Mouse (Mus musculus): Measurements from ENCODE around the gene Nkd1. TPM values are rescaled to one million over a fixed set of nuclear protein-coding genes. Genes with fewer than 3 reads are reported as not detected.
A peak's percentile ranks its signal among the peaks of the same experiment; 100 is the strongest.

Gene Nkd1
- polyA plus RNA-seq, 1 experiment from 2014 or later: 24.5 TPM

GRCm38 (mm10) chr8:88522433-88523030 lies 1.4 kb downstream of the Nkd1 start:
- H3K27ac ChIP-seq (ENCODE audit: low read depth, low read length): no peak overlapping the region
- peaks cover 25% of the 10 kb centered on the region; the same call in 1 of the 2 replicates for H3K27me3 ChIP-seq (replicated peaks; ENCODE audit: control insufficient read depth, insufficient read depth, low read length)
- H3K9me3 ChIP-seq (ENCODE audit: control insufficient read depth): no peaks in the 10 kb centered on the region
- H3K4me2 ChIP-seq (replicated peaks; ENCODE audit: low read depth): peak overlapping the region; percentile 95
- H3K9ac ChIP-seq (ENCODE audit: low read depth, low read length): peak overlapping the region; percentile 37
- no peaks in the 10 kb centered on the region for H3K4me1 ChIP-seq (replicated peaks; ENCODE audit: control insufficient read depth, insufficient read depth, low read length)
- no peaks in the 10 kb centered on the region; the same call in 1 of the 2 replicates for H3K36me3 ChIP-seq (ENCODE audit: control insufficient read depth, insufficient read depth)
- peak overlapping the region; percentile 61 for H3K4me3 ChIP-seq (ENCODE audit: low read depth, low read length)
- ATAC-seq: no peak
- no peak for TF ChIP-seq CTCF (IDR thresholded peaks at IDR 0.05; ENCODE audit: low read depth)
- 37% methylated on average over 5 of the region's 5 CpGs for WGBS

DNA sequence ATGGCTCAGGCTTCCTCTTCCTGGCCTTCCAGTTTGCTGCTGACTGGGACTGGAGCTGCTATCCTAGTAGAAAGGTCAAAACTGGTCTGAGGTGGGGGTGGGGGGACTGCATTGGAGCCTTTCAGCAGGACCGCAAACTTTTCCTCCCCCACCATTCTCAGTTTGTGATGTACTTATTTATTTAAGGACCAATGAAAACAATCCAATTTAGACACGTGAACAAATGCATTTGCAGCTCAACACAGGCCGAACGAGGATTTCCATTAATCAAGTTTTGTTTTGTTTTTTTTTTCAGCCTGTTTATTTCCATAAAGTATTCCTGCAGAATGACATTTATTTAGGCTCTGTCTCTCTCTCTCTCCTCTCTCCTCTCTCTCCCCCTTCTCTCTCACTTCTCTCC lies 2.5 kb downstream of the Nkd1 start:
- ATAC-seq: no peak
- no peaks in the 10 kb centered on the region for H3K9me3 ChIP-seq (ENCODE audit: control insufficient read depth)
- H3K27me3 ChIP-seq (replicated peaks; ENCODE audit: control insufficient read depth, insufficient read depth, low read length): peaks cover 25% of the 10 kb centered on the region; the same call in 1 of the 2 replicates
- H3K4me2 ChIP-seq (replicated peaks; ENCODE audit: low read depth): peak overlapping the region; percentile 95; the same call in 1 of the 2 replicates
- H3K4me3 ChIP-seq (ENCODE audit: low read depth, low read length): no peak overlapping the region
- H3K4me1 ChIP-seq (replicated peaks; ENCODE audit: control insufficient read depth, insufficient read depth, low read length): no peaks in the 10 kb centered on the region
- no peak overlapping the region for H3K27ac ChIP-seq (ENCODE audit: low read depth, low read length)
- H3K9ac ChIP-seq (ENCODE audit: low read depth, low read length): no peak overlapping the region
- no peak for TF ChIP-seq CTCF (IDR thresholded peaks at IDR 0.05; ENCODE audit: low read depth)
- H3K36me3 ChIP-seq (ENCODE audit: control insufficient read depth, insufficient read depth): no peaks in the 10 kb centered on the region; the same call in 1 of the 2 replicates
- WGBS: 60% methylated on average over 4 of the region's 4 CpGs

DNA sequence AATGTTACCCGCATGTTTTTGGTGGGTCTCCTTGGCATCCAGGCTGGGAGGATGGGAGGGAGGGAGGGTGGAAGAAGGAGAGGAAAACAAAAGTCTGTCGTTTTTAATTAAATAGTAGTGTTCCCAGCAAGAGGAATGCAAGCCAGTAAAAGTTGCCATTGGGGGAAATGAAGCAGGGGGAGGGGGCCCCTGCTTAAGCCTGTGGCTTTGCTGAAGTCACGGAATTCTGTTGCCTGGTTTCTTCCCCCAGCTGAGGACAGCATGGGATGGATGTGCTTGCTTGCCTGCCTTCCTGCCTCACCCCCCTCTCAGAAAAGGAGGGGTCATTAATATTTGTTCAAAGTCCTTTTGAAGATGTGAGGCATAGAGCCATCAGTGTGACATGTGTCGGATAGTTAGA lies 3.0 kb downstream of the Nkd1 start:
- Histone ChIP-seq H3K9me3 (ENCODE audit: control insufficient read depth) (no peaks in the 10 kb centered on the region), H3K4me2 (replicated peaks; ENCODE audit: low read depth) (no peak overlapping the region), H3K4me1 (replicated peaks; ENCODE audit: control insufficient read depth, insufficient read depth, low read length) (no peaks in the 10 kb centered on the region), H3K36me3 (ENCODE audit: control insufficient read depth, insufficient read depth) (no peaks in the 10 kb centered on the region; the same call in 1 of the 2 replicates), H3K27ac (ENCODE audit: low read depth, low read length) (no peak overlapping the region), H3K4me3 (ENCODE audit: low read depth, low read length) (no peak overlapping the region), H3K27me3 (replicated peaks; ENCODE audit: control insufficient read depth, insufficient read depth, low read length) (peaks cover 23% of the 10 kb centered on the region; the same call in 1 of the 2 replicates), H3K9ac (ENCODE audit: low read depth, low read length) (no peak overlapping the region)
- no peak for ATAC-seq
- 42% methylated on average over 4 of the region's 4 CpGs for WGBS
- no peak for TF ChIP-seq CTCF (IDR thresholded peaks at IDR 0.05; ENCODE audit: low read depth)

GRCm38 (mm10) chr8:88524851-88525250 lies 3.7 kb downstream of the Nkd1 start:
- Histone ChIP-seq H3K4me2 (replicated peaks; ENCODE audit: low read depth) (no peak overlapping the region), H3K4me1 (replicated peaks; ENCODE audit: control insufficient read depth, insufficient read depth, low read length) (no peaks in the 10 kb centered on the region), H3K4me3 (ENCODE audit: low read depth, low read length) (no peak overlapping the region), H3K9ac (ENCODE audit: low read depth, low read length) (no peak overlapping the region), H3K36me3 (ENCODE audit: control insufficient read depth, insufficient read depth) (no peaks in the 10 kb centered on the region; the same call in 1 of the 2 replicates), H3K9me3 (ENCODE audit: control insufficient read depth) (no peaks in the 10 kb centered on the region), H3K27me3 (replicated peaks; ENCODE audit: control insufficient read depth, insufficient read depth, low read length) (peaks cover 18% of the 10 kb centered on the region; the same call in 1 of the 2 replicates), H3K27ac (ENCODE audit: low read depth, low read length) (no peak overlapping the region)
- WGBS: 77% methylated on average over 7 of the region's 7 CpGs
- ATAC-seq: no peak
- TF ChIP-seq CTCF (IDR thresholded peaks at IDR 0.05; ENCODE audit: low read depth): no peak

GRCm38 (mm10) chr8:88526296-88526695 lies 5.1 kb downstream of the Nkd1 start:
- no peaks in the 10 kb centered on the region; the same call in 1 of the 2 replicates for H3K36me3 ChIP-seq (ENCODE audit: control insufficient read depth, insufficient read depth)
- H3K27me3 ChIP-seq (replicated peaks; ENCODE audit: control insufficient read depth, insufficient read depth, low read length): peaks cover 13% of the 10 kb centered on the region; the same call in 1 of the 2 replicates
- no peak overlapping the region for H3K27ac ChIP-seq (ENCODE audit: low read depth, low read length)
- H3K4me1 ChIP-seq (replicated peaks; ENCODE audit: control insufficient read depth, insufficient read depth, low read length): no peaks in the 10 kb centered on the region
- H3K4me3 ChIP-seq (ENCODE audit: low read depth, low read length): no peak overlapping the region
- no peak for TF ChIP-seq CTCF (IDR thresholded peaks at IDR 0.05; ENCODE audit: low read depth)
- H3K4me2 ChIP-seq (replicated peaks; ENCODE audit: low read depth): no peak overlapping the region
- no peaks in the 10 kb centered on the region for H3K9me3 ChIP-seq (ENCODE audit: control insufficient read depth)
- WGBS: 80% methylated on average over 5 of the region's 5 CpGs
- ATAC-seq: no peak
- no peak overlapping the region for H3K9ac ChIP-seq (ENCODE audit: low read depth, low read length)

DNA sequence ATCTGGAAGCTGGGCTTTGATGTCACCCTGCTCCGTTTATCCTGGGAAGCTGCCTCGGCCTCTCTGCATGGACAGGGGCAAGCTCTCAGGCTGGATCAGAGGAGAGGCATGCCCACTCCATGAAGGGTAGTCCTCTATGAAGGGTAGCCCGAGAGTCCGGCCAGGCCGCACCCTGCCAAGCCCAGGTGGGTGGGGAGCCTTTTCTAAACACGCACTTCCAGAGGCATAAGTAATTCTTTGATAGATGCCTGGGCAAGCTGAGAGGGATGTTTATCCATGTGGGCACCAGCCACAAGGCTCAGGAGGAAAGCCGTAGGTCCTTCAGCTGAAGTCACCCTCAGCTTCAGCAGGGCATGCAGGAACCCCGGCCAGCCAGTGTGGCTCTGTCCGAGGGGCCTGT lies 7.0 kb downstream of the Nkd1 start:
- no peak overlapping the region for H3K9ac ChIP-seq (ENCODE audit: low read depth, low read length)
- H3K27ac ChIP-seq (ENCODE audit: low read depth, low read length): no peak overlapping the region
- H3K27me3 ChIP-seq (replicated peaks; ENCODE audit: control insufficient read depth, insufficient read depth, low read length): no peaks in the 10 kb centered on the region
- no peak for ATAC-seq
- no peak for TF ChIP-seq CTCF (IDR thresholded peaks at IDR 0.05; ENCODE audit: low read depth)
- 60% methylated on average over 9 of the region's 9 CpGs for WGBS
- H3K4me2 ChIP-seq (replicated peaks; ENCODE audit: low read depth): no peak overlapping the region
- H3K4me3 ChIP-seq (ENCODE audit: low read depth, low read length): no peak overlapping the region
- H3K36me3 ChIP-seq (ENCODE audit: control insufficient read depth, insufficient read depth): no peaks in the 10 kb centered on the region; the same call in 1 of the 2 replicates
- no peaks in the 10 kb centered on the region for H3K4me1 ChIP-seq (replicated peaks; ENCODE audit: control insufficient read depth, insufficient read depth, low read length)
- no peaks in the 10 kb centered on the region for H3K9me3 ChIP-seq (ENCODE audit: control insufficient read depth)
